In genomic region chr6:115969952-115970351, GRCm38 (mm10) we compare ENCODE assay signal across 22 mouse cellular contexts. TPM values are rescaled to one million over a fixed set of nuclear protein-coding genes. Genes with fewer than 3 reads are reported as not detected.
DNase-seq lines count a peak whose midpoint lies in the region; ATAC-seq and TF ChIP-seq lines count a peak whose summit lies in the region.
"Had no signal": no experiment of that assay in that cellular context is flagged by ENCODE, and none has a peak within 500 bp of the region (broad histone marks: within the 10 kb centered on the region; RNA-seq: fewer than 3 reads in every experiment).

No protein-coding gene starts in this region.

- H3K27me3 ChIP-seq in liver, postnatal 0 days (ENCODE audit: insufficient read depth, low read length) = no peaks in the 10 kb centered on the region
- no peaks in the 10 kb centered on the region for H3K27me3 ChIP-seq in liver, embryonic 12.5 days (replicated peaks)
- H3K27me3 ChIP-seq: midbrain, embryonic 15.5 days had no signal

- no peak overlapping the region for H3K4me3 ChIP-seq in liver, postnatal 0 days (ENCODE audit: low read depth, low read length)
- no peak overlapping the region for H3K4me3 ChIP-seq in liver, embryonic 12.5 days
- no peak overlapping the region for H3K4me3 ChIP-seq in bone marrow, adult 2 months (replicated peaks; ENCODE audit: control insufficient read depth, low read depth, low read length)
- H3K4me3 ChIP-seq: forebrain, embryonic 10.5 days; heart, adult 2 months; midbrain, embryonic 15.5 days had no signal

- H3K4me2 ChIP-seq in liver, postnatal 0 days (ENCODE audit: low read depth, low read length) = no peak overlapping the region
- no peak overlapping the region for H3K4me2 ChIP-seq in liver, embryonic 12.5 days
- H3K4me2 ChIP-seq: midbrain, embryonic 15.5 days had no signal

- TF ChIP-seq POLR2A in bone marrow, adult 2 months (IDR thresholded peaks at IDR 0.05; ENCODE audit: borderline replicate concordance, control insufficient read depth, low read depth, low read length) = no peak

- peaks cover 4% of the 10 kb centered on the region; the same call in 1 of the 2 replicates for H3K36me3 ChIP-seq in liver, postnatal 0 days (replicated peaks; ENCODE audit: insufficient read depth, low read length)
- H3K36me3 ChIP-seq in liver, embryonic 12.5 days = no peaks in the 10 kb centered on the region; the same call in 1 of the 2 replicates
- H3K36me3 ChIP-seq: midbrain, embryonic 15.5 days had no signal

- no peak for TF ChIP-seq EP300 in liver, postnatal 0 days (IDR thresholded peaks at IDR 0.05; ENCODE audit: low read depth)

- no peaks in the 10 kb centered on the region for H3K9me3 ChIP-seq in liver, postnatal 0 days (ENCODE audit: low read length)
- no peaks in the 10 kb centered on the region for H3K9me3 ChIP-seq in liver, embryonic 12.5 days (replicated peaks)
- H3K9me3 ChIP-seq: forebrain, embryonic 10.5 days; midbrain, embryonic 15.5 days had no signal

- intact Hi-C loops in gastrocnemius, postnatal 14 days (cut with DNase I; ENCODE audit: low total_unique reads) = loop anchor here (5.0 kb wide), 1 partner anchor 68 kb away; no protein-coding TSS in a partner anchor

- no peak overlapping the region; the same call in 1 of the 2 replicates for H3K27ac ChIP-seq in liver, postnatal 0 days (ENCODE audit: low read depth)
- H3K27ac ChIP-seq in liver, embryonic 12.5 days = no peak overlapping the region
- H3K27ac ChIP-seq in bone marrow, adult 2 months (ENCODE audit: control insufficient read depth, insufficient read depth, low read depth, low read length, poor library complexity) = peak overlapping the region; percentile 83
- H3K27ac ChIP-seq: hindbrain, postnatal 0 days; liver, embryonic 14.5 days; midbrain, embryonic 15.5 days had no signal

- TF ChIP-seq CTCF in liver, postnatal 0 days (IDR thresholded peaks at IDR 0.05; ENCODE audit: low read depth) = 0 out of 2 replicates have a peak, but pooled peaks have one; percentile 13
- peak; percentile 18; the same call in 1 of the 2 replicates for TF ChIP-seq CTCF in bone marrow, adult 2 months (IDR thresholded peaks at IDR 0.05; ENCODE audit: control insufficient read depth, insufficient read depth, low read length)

- 62% methylated on average over 4 of the region's 6 CpGs for WGBS in liver, postnatal 0 days (ENCODE audit: insufficient replicate concordance)
- 37% methylated on average over 4 of the region's 6 CpGs for WGBS in liver, embryonic 12.5 days (ENCODE audit: insufficient replicate concordance)
- 8% methylated on average over 6 of the region's 6 CpGs for whole genome bisulfite sequencing in bone marrow, adult 2 months

- peaks cover 13% of the 10 kb centered on the region for H3K4me1 ChIP-seq in liver, postnatal 0 days (ENCODE audit: insufficient read depth)
- peaks cover 23% of the 10 kb centered on the region; the same call in 1 of the 2 replicates for H3K4me1 ChIP-seq in liver, embryonic 12.5 days
- H3K4me1 ChIP-seq in bone marrow, adult 2 months (ENCODE audit: control insufficient read depth, insufficient read depth, low read length) = peaks cover 17% of the 10 kb centered on the region

- peak; percentile 60 for DNase-seq in liver, postnatal 0 days
- peak; percentile 58 for DNase-seq in thymus, postnatal 25 days
- DNase-seq in gastrocnemius, postnatal 14 days = no peak
- DNase-seq: heart, adult 2 months; kidney, adult 8-10 months; kidney, postnatal 4 days; lung, postnatal 36 days had no signal

- no peak overlapping the region for H3K9ac ChIP-seq in liver, postnatal 0 days (replicated peaks)
- H3K9ac ChIP-seq in liver, embryonic 12.5 days = no peak overlapping the region
- H3K9ac ChIP-seq: liver, embryonic 14.5 days; midbrain, embryonic 15.5 days had no signal

- peak; percentile 35; the same call in 1 of the 2 replicates for ATAC-seq in liver, postnatal 0 days
- no peak for ATAC-seq in liver, embryonic 12.5 days
- peak; percentile 67 for ATAC-seq in megakaryocyte, adult 5-6 weeks (ENCODE audit: poor library complexity, severe bottlenecking)
- no peak for ATAC-seq in inflammation-experienced regulatory T-cells, adult 6 months
- ATAC-seq: hindbrain, postnatal 0 days; midbrain, embryonic 15.5 days had no signal

RNA-seq across cellular contexts. Expression of gene Plxnd1, which starts 24.9 kb away (rescaled TPM):
- 8.5 and 8.7 TPM in 2 replicates for polyA plus RNA-seq in liver, postnatal 0 days (2015; fragmentation: Nextera tagmentation; extraction: Ambion mirVana)
- polyA plus RNA-seq in liver, embryonic 12.5 days (2016; fragmentation: Nextera tagmentation; extraction: Ambion mirVana) = 16.2 TPM in 2 replicates
- polyA plus RNA-seq in bone marrow, adult 2 months (2011; ENCODE audit: insufficient read depth, insufficient read length, low replicate concordance, missing spikeins) = 13.7 and 23.8 TPM in 2 replicates
- 151 and 156 TPM in 2 replicates for total RNA-seq in megakaryocyte, adult 5-6 weeks (2015)
- total RNA-seq in megakaryocyte, adult 5-6 weeks (2017) = 88.0 and 90.9 TPM in 2 replicates
- polyA plus RNA-seq in inflammation-experienced regulatory T-cells, adult 6 months (2017; shearing (Covaris generic)) = 10 to 100 TPM in 1 of 3 experiments, 1 to 10 TPM in 2; 7.4 to 12.5 (median 8.0) TPM
- total RNA-seq in gastrocnemius, postnatal 14 days (2021) = 10 to 100 TPM; 65.6 to 80.3 TPM

RNA-seq across cellular contexts. Expression of gene H1foo, which starts 25.2 kb away (rescaled TPM):
- not detected in 2 replicates for polyA plus RNA-seq in liver, postnatal 0 days (2015; fragmentation: Nextera tagmentation; extraction: Ambion mirVana)
- not detected in 2 replicates for polyA plus RNA-seq in liver, embryonic 12.5 days (2016; fragmentation: Nextera tagmentation; extraction: Ambion mirVana)
- polyA plus RNA-seq in bone marrow, adult 2 months (2011; ENCODE audit: insufficient read depth, insufficient read length, low replicate concordance, missing spikeins) = not detected in 2 replicates
- total RNA-seq in megakaryocyte, adult 5-6 weeks (2015) = not detected in 2 replicates
- total RNA-seq in megakaryocyte, adult 5-6 weeks (2017) = not detected in 2 replicates
- not detected for polyA plus RNA-seq in inflammation-experienced regulatory T-cells, adult 6 months (2017; shearing (Covaris generic))
- not detected for total RNA-seq in gastrocnemius, postnatal 14 days (2021)
- total RNA-seq: heart, adult 2 months; layer of hippocampus, postnatal 25 days; left cerebral cortex, postnatal 36 days had no signal
- polyA plus RNA-seq: cortical plate, adult 2 months; embryonic facial prominence, embryonic 14.5 days; forebrain, embryonic 10.5 days; heart, adult 2 months; heart, postnatal 0 days; hindbrain, postnatal 0 days; liver, embryonic 14.5 days; midbrain, embryonic 15.5 days; neural tube, embryonic 11.5 days; stomach, embryonic 16.5 days had no signal

RNA-seq across cellular contexts. Expression of gene Rho, which starts 38.4 kb away (rescaled TPM):
- polyA plus RNA-seq in liver, postnatal 0 days (2015; fragmentation: Nextera tagmentation; extraction: Ambion mirVana) = not detected in 2 replicates
- polyA plus RNA-seq in liver, embryonic 12.5 days (2016; fragmentation: Nextera tagmentation; extraction: Ambion mirVana) = not detected in 2 replicates
- not detected in 2 replicates for polyA plus RNA-seq in bone marrow, adult 2 months (2011; ENCODE audit: insufficient read depth, insufficient read length, low replicate concordance, missing spikeins)
- 0.41 TPM in 1 of 2 replicates, not detected in the other for total RNA-seq in megakaryocyte, adult 5-6 weeks (2015)
- total RNA-seq in megakaryocyte, adult 5-6 weeks (2017) = 0.04 TPM in 1 of 2 replicates, not detected in the other
- under 1 TPM in 1 of 3 experiments, not detected in 2; 0.43 TPM for polyA plus RNA-seq in inflammation-experienced regulatory T-cells, adult 6 months (2017; shearing (Covaris generic))
- total RNA-seq in gastrocnemius, postnatal 14 days (2021) = under 1 TPM; 0.14 to 0.22 TPM
- polyA plus RNA-seq: heart, postnatal 0 days; neural tube, embryonic 11.5 days had no signal

Comparison
In these comparisons a context has a peak if more than half of its experiments do, and no peak if none do; other contexts are left out.
1. ATAC-seq: peak in liver, postnatal 0 days (single experiment) and megakaryocyte, adult 5-6 weeks (single experiment); none in liver, embryonic 12.5 days (single experiment) and inflammation-experienced regulatory T-cells, adult 6 months (single experiment).